Mouse (Mus musculus) mesoderm, embryonic 11.5 days (tissue): Measurements from ENCODE around the gene Smco1.
A peak's percentile ranks its signal among the peaks of the same experiment; 100 is the strongest.
"Not testable (repeated sequence)": the region's sequence is repeated elsewhere in the genome, so short reads cannot be mapped to it uniquely, and the experiment has no call there.

Experiments
- DNase-seq: peaks from one replicate; pipeline ENCODE4 v3.0.0-alpha.2; 2012; ENCODE audit warnings: low read depth, low spot score

Gene Smco1

DNA sequence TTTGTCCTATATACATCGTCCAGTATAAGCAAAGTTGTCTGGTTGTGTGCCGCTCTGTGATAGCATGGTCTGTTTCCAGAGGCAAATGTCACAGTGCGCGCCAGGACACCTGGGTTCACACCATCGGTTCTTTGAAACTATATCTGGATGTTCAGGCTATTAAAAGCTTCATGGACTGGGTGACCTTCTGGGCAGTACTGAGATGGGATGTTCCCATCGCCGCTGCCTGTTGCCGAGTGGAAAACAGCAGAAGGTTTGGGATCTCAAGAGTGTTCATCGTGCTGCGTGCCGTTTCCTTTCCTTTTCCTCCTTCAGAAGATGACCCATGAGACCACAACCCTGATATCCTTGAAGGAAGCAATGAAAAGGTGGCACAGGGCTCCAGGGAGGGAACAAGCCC is at the start of gene Smco1:
Gene Smco1 (plus strand): TSS at position 178 of the 400 bp plus-strand sequence.
- no peak for DNase-seq

DNA sequence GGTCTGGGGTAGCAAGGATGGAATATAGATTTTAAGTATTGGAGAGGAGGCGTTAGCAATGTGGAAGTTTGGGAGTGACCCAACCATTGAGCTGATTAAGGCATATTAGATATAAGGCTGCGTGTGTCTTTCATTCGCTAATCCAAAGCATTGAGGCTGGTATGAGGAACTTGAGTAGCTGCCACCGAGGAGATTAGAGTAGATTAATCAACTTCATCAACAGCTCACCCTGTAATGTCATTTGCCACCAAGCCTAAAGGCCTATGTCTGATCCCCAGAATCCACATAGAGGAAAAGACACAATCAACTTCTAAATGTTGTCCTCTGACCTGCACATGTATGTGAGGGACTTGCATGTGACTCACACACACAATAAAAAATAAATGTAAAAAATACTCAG is 49.5 kb upstream of the Smco1 start:
- DNase-seq: no peak

DNA sequence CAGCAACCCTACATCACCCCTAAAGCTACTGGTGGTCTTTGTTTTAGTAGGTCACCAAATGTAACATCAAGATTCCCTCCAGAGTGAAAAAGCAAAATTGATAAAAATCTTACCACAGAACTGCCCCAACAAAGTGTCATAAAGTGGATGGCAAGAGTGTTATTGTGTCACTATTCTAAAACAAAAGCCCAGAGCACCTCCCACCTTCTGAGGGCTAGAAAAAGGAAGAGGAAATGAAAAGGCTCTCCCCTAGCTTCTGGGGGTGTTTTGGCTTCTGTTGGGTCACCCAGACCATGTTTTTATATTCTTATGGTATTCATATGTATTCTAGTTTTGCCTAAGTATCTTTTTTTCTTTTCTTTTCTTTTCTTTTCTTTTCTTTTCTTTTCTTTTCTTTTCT is 48.9 kb upstream of the Smco1 start:
- no peak for DNase-seq

DNA sequence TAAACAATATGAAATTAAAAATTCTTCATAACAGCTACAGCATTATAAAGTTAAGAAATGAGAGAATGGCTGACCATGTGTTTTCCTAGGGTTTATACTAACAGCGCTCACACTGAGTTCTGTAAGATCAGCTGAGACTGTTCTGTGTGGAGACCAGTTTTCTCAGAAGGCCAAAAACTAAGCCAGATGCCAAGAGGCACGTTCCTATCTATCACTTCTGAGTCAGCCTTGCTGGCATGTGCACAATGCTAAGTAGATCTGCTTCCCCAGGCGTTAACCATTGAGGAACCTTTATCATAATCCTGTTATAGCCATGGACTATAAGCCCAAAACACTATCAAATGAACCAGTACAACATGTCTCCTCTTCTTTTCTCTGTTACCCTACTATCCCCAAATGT is 39.2 kb upstream of the Smco1 start:
- DNase-seq: not testable (repeated sequence)

DNA sequence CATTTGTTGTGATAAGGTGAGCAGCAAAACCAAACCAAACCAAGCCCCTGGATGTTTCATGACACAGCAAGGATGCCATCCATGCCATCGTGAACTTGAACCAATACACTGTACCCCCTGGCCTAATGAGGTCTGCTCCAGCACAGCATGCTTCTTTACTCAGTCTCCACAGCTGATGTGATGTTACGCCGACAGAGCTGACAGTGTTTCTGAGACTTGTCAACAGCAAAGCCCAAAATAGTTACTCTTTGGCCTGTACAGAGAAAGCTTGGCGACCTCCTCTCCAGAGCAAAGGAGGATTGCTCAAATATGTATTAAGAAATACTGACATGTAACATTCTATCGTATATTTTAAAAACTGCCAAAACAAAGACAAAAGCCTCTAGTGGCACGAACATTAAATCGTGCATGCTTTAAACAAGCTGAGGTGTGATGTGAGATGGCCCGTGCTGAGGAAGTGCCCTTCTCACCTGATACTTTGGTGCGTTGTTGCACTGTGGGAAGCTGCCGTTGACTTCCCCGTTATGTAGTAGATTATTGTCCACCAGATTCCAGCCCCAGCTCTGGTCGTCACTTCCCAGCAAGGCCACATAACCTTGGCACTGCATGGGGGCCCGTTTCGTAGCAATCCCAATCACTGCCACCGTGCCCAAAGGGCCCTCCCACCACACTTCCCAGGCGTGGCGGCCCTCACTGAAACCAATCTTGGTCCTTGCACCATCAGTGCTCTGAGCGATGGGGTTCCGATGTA is 33.2 kb upstream of the Smco1 start:
- DNase-seq: no peak

DNA sequence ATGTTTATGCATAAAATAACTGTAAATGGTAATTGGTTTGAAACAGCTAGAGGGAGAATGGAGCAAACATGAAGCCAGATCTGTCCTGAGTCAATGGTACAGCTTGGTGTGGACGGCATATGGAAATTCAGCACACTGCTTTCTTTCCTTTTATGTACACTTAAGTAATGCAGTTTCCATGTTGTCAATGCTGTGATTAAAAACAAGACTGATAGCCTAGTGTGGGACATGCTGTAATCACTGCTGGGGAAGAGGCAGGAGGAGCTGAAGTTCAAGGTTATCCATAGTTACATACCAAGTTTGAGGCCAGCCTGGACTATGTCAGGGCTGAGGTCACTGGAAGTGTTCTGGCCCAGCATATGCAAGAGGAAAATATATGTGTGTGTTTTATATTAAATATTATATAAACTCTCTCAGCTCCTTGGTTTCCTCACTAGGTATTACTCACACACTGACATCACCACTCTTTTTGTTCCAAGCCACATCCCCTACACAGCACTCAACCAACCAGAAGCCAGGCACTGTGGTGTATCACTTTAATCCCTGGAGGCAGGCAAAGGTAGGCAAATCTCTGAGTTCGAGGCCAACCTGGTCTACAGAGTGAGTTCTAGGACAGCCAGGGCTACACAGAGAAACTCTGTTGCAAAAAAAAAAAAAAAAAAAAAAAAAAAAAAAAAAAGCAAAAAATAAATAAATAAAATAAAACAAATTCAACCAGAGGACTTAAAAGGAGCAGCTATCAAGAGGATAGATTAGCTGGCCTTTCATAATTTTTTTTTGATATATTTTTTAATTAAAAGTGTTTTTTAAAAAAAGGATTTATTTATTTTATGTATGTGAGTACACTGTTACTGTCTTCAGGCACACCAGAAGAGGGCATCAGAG is 31.6 kb upstream of the Smco1 start:
- DNase-seq: no peak

DNA sequence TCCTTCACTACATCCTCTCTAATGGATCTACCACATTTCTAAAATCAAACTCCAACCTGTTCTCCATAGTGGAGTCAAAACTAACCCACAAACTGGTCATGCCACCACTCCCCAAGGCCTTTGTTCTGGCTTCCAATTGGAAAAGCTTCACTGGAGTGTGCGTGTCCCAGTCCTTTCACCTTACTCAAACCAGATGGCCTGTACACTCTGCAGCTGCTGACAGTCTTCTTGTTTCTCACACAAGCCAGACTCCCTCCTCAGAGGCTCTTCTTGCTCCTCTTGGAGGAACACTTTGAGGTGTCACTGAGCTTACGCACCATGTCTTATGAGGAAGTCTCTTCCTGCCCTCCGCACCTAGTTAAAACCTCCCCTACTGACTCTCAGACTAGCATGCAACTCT is 27.4 kb upstream of the Smco1 start:
- DNase-seq: no peak

DNA sequence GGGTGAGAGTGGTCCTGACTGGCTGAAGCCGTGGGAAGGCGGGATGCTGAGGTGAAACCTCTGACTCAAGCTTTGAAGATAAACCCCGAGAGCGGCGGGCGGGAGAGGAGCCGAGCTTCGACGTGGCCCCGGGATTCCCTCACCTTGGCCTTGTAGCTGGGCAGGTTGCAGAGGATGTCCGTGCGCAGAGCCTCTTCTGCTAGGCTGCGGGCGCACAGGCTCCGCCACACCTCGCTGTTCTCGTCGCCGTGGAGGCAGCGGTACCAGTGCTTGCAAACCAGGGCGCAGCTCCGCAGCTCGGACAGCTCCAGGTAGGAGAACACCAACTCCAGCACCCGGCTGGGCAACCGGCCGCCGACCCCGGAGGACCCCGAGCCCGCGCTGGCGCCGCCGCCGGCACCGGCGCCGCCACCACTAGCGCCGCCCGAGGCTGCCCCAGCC is 24.9 kb upstream of the Smco1 start:
- peak; percentile 47 for DNase-seq

DNA sequence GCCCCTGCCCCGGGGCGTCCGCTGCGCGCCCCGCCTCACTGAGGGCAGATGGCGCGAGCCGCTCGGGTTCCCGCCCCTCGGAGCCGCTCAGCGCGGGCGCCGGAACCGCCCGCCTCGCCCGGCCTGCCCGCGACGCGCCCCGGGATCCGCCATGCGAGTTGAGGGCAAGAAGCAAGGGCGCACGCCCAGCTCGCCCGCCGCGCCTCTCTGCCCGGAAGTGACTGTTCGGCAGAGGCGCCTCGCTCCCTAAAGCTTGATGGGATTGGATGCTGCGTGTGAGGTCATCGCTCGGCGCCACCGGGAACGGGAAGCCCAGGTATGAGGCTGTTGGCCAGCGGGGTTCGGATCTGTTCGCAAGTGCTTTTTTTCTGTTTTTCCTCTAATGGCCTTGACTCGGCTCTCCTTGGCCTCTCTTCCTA is 24.3 kb upstream of the Smco1 start, which contains the start of the genes Fbxo45 and Wdr53:
Gene Fbxo45 (minus strand): TSS at position 207 of the 419 bp plus-strand sequence.
Gene Wdr53 (plus strand): TSS at position 276 of the 419 bp plus-strand sequence.
- peak; percentile 95 for DNase-seq

DNA sequence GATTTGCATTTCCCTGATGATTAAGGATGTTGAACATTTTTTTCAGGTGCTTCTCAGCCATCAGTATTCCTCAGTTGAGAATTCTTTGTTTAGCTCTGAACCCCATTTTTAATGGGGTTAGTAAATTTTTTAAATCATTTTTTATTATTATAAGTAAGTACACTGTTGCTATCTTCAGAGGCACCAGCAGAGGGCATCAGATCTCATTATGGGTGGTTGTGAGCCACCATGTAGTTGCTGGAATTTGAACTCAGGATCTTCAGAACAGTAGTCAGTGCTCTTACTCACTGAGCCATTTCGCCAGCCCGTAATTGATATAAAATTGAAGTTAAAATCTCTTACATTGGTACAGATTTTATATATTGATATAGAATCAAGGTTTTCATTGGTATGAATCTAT is 7.0 kb upstream of the Smco1 start:
- DNase-seq: not testable (repeated sequence)

DNA sequence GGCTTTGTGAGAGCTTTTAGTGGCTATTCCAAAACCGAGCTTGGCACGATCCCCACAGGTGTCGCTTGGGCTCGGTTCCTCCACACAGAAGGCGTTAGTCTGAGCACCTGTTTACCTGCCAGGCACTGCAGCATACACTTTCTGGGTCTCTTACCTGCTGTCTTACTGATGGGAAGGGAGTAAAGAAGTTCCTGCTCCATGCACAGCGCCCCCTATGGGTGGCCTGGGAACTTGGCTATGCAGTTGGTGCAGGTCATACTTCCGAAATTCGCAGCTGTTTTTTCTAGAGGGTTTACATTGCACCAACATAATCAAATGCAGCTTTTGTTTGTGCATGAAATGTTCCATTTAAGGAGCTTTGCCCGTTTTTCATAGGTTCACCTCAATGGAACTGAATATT is 2.1 kb downstream of the Smco1 start:
- DNase-seq: peak; percentile 27

DNA sequence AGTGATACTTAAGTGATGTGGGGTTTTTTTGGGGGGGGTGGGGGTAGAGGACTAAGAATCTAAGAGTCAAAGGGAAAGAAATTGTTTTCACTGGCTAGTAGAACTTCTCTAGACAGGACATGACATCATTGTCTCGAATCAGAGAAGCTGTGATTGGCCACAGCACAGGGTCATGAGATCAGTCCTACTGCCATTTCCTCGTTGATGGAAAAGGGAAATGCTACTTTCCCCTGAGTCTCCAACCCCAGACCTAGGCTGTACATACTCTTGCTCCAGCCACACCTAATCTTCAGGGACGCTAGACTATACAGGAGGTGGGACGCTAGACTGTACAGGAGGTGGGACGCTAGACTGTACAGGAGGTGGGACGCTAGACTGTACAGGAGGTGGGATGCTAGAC is 3.8 kb downstream of the Smco1 start:
- DNase-seq: no peak

DNA sequence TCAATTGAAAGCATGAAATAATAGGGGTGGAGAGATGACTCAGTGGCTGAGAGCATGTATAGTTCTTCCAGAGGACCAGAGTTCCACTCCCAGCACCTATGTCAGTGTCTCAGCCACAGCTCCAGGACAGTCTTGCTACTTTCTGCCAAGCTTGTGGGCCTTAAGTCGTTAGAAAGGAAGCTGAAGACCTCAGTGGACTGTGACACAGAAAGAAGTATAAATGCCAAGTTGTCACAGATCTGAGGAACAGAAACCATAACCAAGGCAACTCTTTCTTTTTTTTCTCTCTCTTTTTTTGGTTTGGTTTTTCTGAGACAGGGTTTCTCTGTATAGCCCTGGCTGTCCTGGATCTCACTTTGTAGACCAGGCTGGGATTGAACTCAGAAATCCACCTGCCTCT is 4.6 kb downstream of the Smco1 start:
- no peak for DNase-seq

DNA sequence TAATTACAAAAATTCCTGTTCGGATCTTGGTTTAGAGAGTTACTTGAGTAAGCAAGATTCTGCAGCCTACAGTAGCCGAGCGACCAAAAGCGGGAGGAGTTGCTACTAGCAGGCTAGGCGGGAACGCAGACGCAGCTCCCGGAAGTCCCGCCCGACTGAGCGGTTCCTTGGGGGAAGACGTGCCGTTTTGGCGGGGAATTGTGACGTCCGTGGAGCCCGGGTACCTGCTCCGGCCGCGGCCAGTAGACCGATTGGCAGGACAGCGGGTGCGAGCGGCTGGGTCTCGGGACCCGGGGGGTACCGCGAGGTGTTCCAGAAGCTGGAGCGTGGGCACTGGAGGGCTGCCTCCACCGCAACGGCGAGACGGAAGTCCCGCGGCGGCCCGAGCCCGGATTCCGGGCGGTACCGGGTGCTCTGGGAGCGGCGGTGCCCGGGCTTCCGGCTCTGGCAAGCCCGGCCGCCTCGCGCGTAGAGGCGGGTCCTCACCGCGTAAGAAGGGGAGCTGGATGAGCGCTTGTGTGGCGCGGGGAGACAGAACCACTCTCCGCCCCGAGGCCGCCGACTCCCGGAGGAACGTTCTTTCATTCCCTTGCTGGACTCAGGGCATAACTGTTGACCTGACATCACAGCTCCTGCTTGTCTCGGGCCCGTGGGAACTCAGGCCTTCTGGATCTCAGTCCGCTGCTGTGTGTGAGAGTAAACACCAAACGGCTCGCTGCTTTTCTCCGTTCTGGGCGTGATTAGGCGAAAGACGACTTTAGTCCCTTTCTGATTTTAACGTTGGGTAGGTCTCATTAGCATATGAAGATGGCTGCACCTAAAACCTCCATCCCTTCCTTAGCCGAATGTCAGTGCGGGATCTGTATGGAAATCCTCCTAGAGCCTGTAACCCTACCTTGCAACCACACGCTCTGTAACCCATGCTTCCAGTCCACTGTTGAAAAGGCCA is 6.3 kb downstream of the Smco1 start, which contains the start of gene Rnf168:
Gene Rnf168 (plus strand): TSS at position 152 of the 949 bp plus-strand sequence.
- DNase-seq: peak; percentile 88

DNA sequence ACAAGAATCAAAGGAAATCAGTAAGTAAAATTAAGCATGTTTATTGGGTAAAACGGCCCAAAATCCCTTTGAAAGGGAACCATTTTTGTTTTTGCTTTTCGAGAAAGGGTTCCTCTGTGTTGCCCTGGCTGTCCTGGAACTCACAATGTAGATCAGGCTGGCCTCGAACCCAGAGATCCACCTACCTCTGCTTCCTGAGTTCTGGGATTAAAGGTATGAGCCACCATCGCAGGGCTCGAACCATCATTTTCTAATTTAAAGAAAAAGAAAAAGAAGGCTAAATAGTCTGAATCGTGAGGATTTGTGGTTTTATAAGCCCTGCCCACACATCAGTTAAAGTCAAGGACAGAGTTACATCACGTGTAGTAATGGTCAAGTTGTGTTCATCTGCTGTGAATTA is 7.1 kb downstream of the Smco1 start:
- DNase-seq: no peak

DNA sequence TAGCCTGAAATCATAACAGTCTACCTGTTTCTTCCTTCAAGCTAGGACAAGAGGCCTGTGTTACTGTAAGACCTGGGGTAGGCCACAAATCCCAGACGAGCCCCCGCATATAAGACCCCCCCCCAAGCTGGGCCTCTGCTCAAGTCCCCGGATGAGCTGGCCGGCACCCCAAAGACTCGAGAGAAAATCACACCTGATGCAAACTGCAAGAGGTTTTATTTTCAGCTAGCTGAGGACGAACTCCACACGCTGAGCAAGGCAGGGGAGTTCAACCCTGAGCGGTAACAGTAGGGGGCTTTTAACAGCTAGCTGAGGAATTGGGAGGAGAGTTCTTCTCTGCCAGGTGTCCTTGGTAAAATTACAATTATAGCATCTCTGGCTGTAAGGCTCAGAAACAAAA is 8.9 kb downstream of the Smco1 start:
- DNase-seq: no peak

DNA sequence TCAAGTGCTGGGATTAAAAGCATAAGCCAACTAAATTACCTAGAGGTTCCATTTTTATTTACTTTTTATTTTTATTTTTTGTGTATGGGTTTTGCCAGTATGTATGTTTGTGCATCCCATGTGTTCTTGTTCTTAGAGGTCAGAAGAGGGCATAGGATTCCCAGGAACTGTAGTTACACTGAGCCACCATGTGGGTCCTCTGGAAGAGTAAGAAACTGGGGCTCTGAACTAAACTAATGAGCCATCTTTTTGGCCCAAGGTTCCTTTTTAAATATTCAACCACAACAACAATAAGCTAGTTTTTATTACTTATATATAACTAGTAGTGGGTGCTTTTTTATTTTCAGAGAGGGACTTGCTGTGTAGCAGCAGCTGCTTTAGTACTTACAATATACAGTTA is 11.3 kb downstream of the Smco1 start:
- DNase-seq: no peak

DNA sequence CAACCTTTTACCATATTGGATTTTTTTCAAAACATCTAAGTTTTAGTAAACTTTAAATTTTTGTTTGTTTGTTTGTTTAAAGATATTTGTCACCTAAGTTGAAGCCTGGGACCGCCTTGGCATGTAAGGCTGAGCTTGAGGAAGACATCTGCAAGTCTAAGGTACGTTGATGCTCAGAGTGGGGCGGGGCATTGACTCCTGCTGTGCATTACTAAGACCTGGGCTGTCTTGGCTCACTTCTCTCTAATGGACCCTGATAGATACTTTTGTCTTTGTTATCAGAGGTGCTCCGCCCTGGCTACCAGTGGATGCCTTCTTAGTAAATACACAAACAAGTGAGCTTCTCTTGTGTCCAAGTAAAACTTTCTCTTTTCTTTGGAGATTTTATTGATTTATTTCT is 20.6 kb downstream of the Smco1 start:
- no peak for DNase-seq

DNA sequence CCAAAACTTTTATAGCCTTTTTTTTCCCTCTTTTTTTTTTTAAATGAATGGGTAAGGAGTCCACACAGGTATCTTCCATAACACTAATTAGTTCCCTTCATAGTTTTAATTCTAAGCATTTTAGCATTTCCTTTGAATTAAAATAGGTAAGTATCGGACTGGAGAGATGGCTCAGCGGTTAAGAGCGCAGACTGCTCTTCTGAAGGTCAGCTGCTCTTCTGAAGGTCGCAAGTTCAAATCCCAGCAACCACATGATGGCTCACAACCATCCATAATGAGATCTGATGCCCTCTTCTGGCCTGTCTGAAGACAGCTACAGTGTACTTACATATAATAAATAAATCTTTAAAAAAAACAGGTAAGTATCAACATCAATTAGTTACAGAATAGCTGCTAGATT is 28.3 kb downstream of the Smco1 start:
- not testable (repeated sequence) for DNase-seq

DNA sequence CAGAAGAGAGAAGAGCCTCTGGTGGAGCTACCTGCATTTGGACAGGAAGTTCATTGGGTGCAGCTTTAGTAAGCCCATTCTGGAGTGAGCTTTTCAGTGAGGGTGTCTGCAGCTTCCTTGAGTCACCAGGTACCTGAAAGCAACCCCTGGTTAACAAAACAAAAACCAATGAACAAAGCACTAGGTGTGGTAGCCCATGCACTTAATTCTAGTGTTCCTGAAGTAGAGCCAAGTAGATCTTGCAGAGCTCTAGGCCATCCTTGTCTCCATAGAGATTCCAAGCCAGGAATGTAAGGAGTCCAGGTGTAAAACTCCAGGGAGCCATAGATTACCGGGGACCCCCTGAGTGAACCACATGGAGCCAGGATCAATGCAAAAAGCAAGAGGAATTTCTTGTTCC is 31.8 kb downstream of the Smco1 start:
- no peak for DNase-seq

DNA sequence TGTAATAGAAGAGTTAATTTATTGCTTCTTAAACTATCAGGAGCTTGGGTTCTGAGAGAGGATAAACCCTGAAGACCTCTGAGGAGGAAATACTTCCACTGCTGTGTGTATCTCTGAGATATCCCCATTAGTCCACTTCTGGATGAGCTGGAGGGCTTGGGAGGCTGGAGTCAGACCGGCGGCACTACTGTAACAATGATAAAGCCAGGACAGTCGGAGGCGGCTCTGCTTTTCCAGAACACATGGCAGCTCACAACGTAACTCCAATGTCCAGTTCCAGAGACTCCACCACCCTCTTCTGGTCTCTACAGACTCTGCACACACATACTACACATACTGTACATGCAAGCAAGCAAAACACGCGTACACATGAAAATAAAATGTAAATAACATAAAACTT is 32.6 kb downstream of the Smco1 start:
- no peak for DNase-seq
